Mouse (Mus musculus): ENCODE results near the gene Sypl. TPM values are rescaled to one million over a fixed set of nuclear protein-coding genes. Genes with fewer than 3 reads are reported as not detected.
A peak's percentile ranks its signal among the peaks of the same experiment; 100 is the strongest.

Gene Sypl
- total RNA-seq, 2 experiments from 2014 or later, result 78.7 to 115 TPM

DNA sequence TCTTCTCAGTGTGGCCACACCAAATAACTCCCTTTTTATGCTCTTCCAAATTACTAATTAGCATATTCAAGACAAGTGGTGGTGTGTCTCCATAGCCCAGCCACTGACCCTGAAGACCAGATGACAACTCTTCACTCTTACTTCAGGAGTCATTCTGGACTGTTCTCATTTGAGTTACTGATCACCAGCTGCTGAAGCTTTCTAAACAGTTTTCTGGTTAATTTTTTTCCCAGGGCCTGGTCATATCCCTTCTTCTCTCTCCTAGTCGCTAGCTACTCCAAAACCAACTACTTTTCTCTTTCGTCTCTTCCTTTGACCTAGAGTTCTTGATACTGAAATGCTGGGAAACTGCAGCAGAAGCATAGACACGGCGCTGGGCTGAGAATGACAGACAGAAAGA lies 12.6 kb upstream of the Sypl start:
- no peak for ATAC-seq (replicated peaks; ENCODE audit: poor library complexity, severe bottlenecking)

DNA sequence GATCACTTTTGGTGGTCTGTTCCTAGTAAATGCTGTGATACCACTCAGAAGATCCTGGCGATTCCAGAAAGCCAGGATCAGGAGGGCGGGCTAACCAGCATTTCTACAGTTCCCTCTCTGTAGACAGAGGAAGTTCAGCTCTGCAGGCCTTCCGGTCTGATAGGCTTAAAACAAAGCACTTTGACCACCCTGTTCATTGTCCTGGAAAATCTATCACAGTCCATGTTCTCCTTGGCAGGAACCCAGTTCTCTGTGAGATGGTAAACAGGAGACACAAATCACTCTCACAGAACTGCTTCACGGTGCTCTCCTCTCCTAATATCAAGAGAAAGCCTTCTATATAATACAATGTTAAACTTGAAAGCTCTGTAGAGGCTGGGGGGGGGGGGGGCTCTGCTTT lies 10.3 kb upstream of the Sypl start:
- 0 out of 2 replicates have a peak, but pooled peaks have one; percentile 21 for ATAC-seq (replicated peaks; ENCODE audit: poor library complexity, severe bottlenecking)

DNA sequence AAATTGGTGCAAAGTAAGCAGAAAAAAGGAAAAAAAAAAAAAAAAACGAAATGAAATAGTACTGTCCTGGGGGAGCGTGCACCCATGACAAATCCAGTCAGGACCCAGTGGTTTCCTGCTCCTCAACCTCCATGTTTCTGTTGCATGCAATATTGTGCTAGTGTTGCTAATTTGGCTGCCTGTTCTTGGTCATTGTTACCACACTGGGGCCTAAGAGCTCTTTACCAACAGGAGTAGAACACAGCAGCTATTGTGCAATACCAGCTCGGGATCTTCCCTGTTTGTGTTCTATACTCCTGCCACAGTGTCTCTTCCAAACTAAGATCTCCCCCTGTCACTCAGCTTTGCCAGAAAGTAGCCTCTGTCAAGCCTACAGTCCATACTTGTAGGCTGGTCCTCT lies 9.7 kb upstream of the Sypl start:
- ATAC-seq (replicated peaks; ENCODE audit: poor library complexity, severe bottlenecking), result peak; percentile 98

DNA sequence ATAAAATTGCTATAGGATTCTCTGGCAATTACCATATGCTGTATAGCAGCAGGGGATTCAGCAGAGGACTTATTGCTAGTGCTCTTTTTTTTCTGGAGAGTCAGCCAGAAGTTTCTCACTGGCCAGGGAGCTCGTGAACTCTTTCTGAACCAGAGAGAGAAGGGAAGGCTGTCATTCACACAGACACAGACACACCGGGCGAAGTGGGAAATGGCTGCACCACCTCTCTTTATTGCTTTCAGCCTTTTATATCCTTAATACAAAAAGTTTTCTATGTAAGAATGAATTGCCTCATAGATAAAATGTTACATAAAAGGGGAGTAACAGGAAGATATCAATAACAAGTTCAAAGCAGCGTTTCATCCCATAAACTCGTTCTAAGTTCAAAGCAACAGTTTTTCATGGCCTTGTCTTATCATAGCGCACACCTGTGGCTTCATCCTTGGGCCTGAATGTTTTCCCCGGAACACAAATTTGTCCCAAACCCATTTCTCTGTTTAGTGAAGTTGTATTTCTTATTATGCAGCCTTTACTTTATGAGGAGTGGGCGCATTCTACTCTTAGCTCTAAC lies 8.7 kb upstream of the Sypl start:
- ATAC-seq (replicated peaks; ENCODE audit: poor library complexity, severe bottlenecking), result no peak

DNA sequence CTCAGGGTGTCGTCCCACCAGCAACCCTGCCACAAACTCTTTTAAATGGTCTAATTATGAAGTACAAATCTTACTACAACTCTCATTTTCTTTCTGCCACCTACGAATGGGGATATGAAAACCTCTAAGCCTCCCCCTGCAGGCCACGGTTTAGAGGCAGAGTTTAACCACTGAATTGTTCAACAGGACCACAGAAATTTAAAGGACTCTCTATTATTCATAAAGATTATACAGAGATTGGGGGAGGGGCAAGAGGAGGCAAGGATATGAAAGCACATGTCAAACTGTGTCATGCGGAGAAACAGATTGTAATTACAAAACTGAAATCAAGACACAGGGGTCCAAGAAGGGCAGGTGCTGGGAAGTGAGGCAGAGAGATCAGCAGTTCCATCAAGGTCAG lies 7.3 kb upstream of the Sypl start:
- peak; percentile 34; the same call in 1 of the 2 replicates for ATAC-seq (replicated peaks; ENCODE audit: poor library complexity, severe bottlenecking)

DNA sequence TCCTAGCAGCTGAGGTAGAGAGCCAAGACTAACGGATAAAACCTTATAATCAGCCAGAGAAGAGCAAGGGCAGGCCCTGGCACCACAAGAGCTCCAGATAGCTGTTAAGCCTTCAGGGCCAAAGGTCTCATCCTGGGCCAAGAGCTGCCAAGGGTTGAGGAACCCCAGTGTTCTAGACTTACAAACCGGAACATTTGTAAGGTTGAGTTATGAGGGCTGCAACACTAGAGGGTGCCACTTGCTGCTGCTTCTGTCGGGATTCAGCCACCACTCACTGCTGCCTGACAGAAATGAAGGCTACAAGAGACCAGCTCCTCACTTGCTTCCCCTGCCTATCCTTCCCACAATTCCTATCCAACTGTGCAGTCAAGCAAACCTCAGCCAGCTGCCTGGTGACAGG lies 1.3 kb upstream of the Sypl start:
- peak; percentile 23 for ATAC-seq (replicated peaks; ENCODE audit: poor library complexity, severe bottlenecking)

DNA sequence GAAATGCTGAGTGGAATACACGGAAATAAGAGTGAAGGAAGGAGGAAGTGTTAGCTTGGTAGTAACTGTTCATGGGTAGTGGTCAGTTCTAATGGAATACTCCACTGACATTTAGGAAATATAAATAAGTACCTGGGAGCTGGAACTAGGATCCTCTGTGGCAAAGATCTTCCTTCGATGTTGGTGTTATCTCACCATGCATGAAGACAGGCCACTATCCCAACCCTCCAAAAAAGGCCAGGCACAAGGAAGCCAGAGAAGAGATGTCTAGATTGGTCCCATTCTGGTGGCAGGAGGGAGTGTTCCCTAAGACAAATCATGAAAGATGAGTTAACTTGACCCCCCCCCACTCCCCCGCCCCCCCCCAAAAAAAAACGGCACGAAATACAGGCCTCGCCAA lies 625 bp upstream of the Sypl start:
- no peak for ATAC-seq (replicated peaks; ENCODE audit: poor library complexity, severe bottlenecking)

DNA sequence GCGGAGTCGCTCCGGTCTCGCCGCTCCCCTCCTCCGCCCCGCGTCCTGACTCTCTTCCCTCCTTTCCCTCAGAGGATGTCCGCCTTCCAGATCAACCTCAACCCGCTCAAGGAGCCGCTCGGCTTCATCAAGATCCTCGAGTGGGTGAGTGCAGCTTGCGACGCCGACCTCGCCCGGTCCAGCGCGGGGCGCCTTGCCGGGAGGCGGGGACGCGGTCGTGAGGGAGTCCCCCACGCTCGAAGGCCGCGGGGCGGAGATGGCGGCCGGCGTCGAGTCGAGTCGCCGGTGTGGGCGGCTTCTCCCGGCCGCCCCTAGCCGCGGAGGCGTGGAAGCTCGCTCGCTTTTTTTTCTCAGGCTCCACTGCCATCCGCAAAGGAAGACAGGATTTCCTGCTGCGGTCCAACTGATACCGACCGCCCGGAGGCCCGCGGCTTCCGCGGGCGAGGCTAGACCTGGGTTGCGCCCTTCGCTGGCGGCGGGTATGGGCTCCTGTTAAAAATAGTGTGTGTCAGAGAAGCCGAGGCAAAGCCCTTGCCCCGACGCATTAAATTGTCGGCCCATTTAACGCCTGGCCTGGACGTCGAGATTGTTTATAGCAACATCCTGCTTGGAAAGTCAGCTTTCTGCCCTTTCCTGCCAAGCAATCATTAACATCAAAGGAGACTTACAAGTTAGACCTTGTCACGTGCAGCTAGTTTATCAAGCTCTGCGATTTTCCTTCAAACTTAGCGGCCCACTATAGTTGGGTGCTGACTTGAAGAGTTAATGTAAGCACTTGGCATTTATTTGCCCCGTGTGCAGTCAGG lies 728 bp downstream of the Sypl start:
- peak; percentile 54 for ATAC-seq (replicated peaks; ENCODE audit: poor library complexity, severe bottlenecking)

DNA sequence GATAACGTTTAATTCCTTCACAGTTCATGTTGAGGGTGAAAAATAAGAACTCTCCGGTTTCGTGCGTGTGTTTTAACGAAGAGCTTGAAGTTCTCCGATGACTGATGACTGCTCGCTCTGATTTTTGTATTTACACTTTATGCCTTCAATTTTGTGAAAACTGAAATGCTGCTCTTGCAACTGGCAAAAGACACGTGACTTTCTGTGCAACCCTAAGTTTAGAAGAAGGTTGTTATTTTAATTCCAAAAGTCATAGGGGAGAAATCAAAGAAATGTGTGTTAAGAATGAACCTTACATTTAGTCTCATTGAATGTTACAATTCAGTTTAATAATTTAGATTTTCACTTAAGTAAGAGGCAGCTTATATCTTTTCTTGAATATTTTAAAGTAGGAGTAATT lies 1.3 kb downstream of the Sypl start:
- ATAC-seq (replicated peaks; ENCODE audit: poor library complexity, severe bottlenecking), result no peak

DNA sequence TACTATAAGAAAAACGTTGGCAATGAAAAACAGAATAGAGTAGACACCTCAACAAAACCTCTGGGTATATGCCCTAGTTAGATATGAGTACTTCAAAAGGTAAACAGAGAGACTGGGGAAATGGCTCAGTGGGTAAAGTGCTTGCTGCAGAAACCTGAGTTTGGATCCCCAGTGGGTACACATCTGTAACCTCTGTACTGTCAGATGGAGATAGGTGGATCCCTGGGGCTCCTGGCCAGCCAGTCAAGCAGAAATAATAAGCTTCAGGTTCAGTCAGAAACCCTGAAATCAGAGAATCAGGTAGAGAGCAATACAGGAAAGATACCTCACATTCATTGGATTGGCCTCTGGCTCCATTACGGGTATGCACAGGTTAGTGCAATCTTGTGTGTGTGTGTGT lies 3.5 kb downstream of the Sypl start:
- ATAC-seq (replicated peaks; ENCODE audit: poor library complexity, severe bottlenecking), result no peak

DNA sequence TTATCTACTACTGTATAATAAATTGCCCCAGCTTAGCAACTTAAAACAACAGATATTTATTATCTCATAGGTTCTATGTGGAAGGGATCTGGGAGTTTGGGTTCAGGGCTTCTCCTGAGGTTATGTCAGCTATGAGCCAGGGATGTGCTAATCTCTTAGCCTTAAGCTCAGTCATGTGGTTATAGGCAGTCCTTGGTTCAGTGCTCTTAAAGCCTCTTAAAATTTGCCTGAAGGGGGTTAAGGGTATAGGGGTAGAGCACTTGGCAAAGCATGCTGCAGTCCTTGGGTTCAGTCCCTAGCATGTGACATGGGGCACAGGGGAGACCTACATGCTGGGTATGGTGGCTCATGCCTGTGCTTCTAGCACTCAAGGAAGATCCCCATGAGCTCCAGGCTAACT lies 8.4 kb downstream of the Sypl start:
- peak; percentile 26; the same call in 1 of the 2 replicates for ATAC-seq (replicated peaks; ENCODE audit: poor library complexity, severe bottlenecking)

DNA sequence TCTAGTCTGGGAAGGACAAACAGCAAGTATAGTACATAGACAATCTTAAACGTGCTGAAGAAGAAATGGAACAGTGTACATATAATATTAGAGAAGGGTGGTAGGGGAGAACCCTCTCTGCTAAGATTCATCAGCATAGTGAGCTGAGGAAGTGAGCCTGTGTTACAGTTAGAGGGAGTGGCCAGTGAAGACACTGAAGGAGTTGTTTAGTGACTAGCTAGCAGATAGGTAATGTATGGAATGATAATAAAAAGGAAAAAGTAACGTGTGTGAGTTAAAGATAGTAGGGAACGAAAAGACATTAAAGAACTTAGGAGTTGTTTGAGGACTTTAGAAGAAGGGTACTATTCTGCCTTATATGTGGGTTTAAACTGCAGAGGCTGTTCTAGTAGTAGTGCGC lies 10.2 kb downstream of the Sypl start:
- peak; percentile 68 for ATAC-seq (replicated peaks; ENCODE audit: poor library complexity, severe bottlenecking)

DNA sequence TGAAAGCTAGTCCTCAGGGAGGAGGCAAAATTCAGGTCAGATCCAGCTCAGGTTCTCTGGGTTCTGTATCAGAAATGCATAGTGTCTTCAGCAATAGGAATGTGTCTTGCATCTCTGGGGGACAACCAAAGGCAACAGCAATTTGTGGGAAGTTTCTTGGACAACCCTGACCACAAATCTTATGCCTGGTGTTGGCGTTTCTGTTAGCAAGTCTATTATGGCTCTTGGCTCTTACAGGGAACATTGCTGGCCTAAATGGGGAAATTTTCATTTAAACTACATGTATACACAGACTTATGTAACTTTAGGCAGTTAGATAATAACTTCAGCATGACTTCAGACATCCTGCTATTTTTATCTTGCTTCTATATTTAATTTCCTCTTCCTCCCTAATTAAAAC lies 18.6 kb downstream of the Sypl start:
- no peak for ATAC-seq (replicated peaks; ENCODE audit: poor library complexity, severe bottlenecking)

DNA sequence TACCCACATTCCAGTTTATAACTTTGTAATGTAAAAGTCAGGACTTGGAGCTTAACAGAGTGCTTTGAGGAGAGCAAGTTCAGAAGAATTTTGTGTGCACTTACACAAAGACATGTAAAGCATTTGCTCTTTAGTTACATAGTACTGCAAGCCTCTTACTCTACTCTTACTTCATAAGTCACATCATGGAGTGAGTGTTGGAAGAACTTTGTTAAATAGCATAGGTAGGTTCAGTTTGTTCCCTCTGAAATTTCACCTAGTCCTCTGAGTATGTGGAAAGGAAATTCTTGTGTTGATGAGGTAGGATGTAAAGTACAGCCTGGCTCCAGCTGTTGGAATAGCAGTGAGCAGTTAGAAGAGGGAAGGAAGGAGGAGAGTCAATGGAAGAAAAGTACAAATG lies 21.2 kb downstream of the Sypl start:
- no peak for ATAC-seq (replicated peaks; ENCODE audit: poor library complexity, severe bottlenecking)

DNA sequence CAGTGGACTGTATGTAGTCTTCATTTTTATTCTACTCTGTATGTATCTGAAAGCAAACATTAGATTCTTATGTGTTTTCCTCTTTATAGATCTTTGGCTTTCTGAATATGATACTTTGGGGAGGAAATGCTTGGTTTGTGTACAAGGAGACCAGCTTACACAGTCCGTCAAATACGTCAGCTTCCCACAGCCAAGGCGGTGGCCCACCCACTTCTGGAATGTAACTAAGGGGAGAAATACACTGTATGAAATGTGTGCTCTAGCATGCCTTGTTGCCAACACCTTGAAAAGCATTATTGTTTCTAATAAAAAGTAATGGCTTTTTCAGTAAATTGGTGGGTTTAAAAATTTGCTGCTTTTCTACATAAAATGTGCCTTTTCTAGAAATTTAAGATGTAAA lies 21.8 kb downstream of the Sypl start:
- no peak for ATAC-seq (replicated peaks; ENCODE audit: poor library complexity, severe bottlenecking)

DNA sequence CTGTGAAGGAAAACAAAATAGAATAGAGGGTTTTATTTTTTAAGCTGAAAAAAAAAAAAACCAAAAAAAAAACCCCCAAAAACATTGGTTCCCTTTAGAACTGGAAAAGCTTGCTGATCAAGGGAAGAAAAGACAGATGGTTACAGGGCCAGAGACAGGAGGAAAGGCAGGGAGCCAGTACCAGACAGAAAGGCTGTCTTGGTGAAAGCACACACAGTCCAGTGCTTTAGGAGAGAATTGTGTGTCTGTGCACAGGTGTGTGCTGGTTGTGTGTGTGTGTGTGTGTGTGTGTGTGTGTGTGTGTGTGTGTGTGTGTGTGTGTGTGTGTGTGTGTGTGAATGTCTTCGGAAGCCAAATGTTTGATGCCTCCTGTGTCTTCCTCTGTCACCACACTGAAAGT lies 28.9 kb downstream of the Sypl start:
- no peak for ATAC-seq (replicated peaks; ENCODE audit: poor library complexity, severe bottlenecking)

DNA sequence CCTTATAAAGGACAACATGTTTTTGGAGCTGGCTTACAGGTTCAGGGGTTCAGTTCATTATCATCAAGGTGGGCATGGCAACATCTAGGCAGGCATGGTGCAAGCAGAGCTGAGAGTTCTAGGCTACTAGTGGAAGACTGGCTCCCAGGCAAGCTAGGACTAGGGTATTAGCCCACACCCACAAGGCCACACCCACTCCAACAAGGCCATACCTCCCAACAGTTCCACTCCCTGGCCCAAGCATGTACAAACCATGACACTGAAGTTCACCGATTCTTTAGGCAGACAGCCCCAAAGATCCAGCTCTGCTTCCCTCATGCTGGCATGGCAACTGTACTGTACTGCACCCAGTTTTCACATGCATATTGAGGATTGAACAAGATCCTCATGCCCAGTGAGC lies 29.4 kb downstream of the Sypl start:
- no peak for ATAC-seq (replicated peaks; ENCODE audit: poor library complexity, severe bottlenecking)

DNA sequence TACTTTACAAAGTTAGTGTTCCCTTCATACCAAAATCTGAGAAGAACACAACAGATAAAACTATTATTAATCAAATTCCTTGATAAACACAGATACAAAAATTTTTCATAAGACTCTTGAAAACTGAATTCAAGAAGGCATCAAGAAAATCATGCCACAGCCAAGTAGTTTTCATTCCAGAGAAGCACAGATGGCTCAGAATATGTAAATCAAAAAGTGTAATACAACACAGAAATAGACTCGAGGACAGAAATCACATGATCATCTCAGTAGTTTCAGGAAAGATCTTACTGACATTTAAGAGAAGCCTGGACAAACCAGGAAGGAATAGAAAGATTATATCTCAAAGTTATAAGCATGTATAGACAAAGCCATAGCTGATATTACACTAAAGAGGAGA lies 32.6 kb downstream of the Sypl start:
- ATAC-seq (replicated peaks; ENCODE audit: poor library complexity, severe bottlenecking), result no peak

DNA sequence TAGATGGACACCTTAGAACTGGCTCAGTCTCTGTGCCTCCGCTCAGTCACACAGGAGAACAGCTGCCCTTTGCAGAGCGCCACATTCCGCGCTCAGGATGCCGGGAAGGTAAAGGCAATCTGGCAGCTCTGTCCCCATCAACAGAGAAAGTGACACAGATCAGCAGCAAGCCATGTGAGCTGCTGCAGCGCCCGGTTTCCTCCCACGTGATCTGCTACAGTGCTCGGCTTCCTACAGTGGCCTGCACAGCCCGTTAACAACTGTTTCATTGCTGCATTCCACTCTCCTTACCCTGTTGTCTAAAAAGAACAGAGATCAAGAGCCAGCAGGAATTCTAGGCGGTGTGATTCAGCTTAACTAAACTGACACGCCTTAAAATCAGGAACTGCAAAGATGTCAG lies 36.0 kb downstream of the Sypl start:
- ATAC-seq (replicated peaks; ENCODE audit: poor library complexity, severe bottlenecking), result no peak

DNA sequence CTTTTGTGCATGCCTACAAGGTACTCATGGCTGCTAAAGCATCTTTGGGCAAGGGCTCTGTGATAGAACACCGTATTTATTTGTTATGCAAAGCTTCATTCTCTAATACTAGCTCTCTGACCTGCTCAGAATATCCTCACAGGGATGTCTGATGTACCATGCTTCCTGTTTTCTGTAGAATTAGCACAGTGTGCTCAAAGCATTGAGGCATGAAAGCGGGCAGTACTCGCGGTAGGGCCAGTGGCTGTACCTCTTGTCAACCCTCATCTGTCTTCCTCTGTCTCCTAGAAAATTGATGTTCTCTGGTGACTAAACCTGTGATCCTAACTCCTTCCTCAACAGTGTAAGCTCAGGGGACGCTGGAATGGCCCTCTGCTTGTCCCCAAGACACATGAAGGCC lies 40.4 kb downstream of the Sypl start:
- no peak for ATAC-seq (replicated peaks; ENCODE audit: poor library complexity, severe bottlenecking)

DNA sequence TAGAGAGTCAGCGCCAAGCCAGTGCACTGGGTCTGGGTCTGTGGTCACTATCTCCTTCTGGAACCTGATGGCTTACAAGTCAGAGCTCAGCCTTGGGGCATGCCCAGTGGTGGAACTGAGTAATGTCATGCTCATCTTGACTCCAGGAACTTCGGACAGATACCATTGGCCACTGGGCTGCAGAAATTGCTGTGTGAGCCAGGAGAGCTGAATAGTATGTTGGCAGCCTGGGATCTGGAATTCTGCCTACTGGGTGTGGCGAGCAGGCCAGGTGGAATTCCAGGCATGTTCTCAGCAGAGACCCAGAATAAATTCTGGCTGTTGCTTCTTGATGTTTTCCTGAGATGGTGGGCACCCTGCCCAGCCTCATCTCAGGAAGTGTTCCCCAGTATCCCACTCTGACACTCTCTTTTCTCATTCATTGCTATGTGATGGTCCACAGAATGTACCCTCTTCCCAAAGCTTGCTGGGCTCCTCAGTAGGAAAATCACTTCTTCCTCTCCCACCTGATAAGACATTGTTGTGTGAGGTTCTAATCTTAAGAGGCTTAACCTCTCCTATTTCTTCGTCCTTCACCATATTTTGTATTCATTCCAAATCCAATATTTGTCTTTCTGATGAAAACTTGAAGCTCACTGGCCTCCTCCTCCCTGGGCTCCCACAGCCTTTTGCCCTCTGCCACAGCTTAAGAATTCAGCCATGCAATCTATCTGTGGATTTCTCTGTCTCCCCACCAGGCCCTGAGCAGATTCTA lies 41.6 kb downstream of the Sypl start:
- no peak for ATAC-seq (replicated peaks; ENCODE audit: poor library complexity, severe bottlenecking)

DNA sequence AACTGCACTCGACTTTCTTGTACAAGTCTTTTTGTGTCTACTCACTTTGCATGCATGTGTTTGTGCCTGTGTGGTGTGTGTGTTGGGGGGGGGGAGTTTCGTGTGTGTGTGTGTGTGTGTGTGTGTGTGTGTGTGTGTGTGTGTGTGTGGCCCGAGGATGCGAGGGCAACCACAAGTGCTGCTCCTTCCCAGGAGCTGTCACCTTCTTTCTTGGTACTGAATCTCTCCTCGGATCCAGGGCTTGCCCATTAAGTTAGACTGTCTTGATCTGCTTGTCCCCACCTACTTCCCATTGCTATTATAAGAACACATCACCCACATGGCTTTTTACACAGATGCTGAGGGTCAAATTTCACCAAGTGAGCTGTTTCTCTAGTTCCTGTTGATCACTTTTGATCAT lies 45.1 kb downstream of the Sypl start:
- no peak; the same call in 1 of the 2 replicates for ATAC-seq (replicated peaks; ENCODE audit: poor library complexity, severe bottlenecking)

All from granulocyte monocyte progenitor cell, adult 5-6 weeks (primary cell).